Mouse (Mus musculus) neural tube, embryonic 14.5 days (tissue): ENCODE data around the gene 9030624G23Rik. TPM values are rescaled to one million over a fixed set of nuclear protein-coding genes. Genes with fewer than 3 reads are reported as not detected.
"Not testable (repeated sequence)": the region's sequence is repeated elsewhere in the genome, so short reads cannot be mapped to it uniquely, and the experiment has no call there.

Experiments used
- ATAC-seq: fragments of 200-750 bp; cut with Nextera tagmentation; 2 replicates; pipeline ENCODE4 v1.8.0; 2017; ENCODE audit warnings: low read depth, mild to moderate bottlenecking, moderate TSS enrichment, moderate library complexity
- H3K27ac ChIP-seq: fragments of 300-500 bp; sonication (generic); 2 replicates; pipeline ENCODE4 v1.5.1; 2014; ENCODE audit warnings: low read depth, mild to moderate bottlenecking, control low read depth, low read length, moderate library complexity, mixed read lengths
- H3K27me3 ChIP-seq: fragments of 300-500 bp; sonication (generic); 2 replicates; pipeline ENCODE4 v1.6.1; 2014; ENCODE audit warnings: low read length; ENCODE audit not compliant: control insufficient read depth, insufficient read depth
- H3K36me3 ChIP-seq: fragments of 300-500 bp; sonication (generic); 2 replicates; pipeline ENCODE4 v1.6.1; 2014; ENCODE audit warnings: low read length, mixed read lengths; ENCODE audit not compliant: control insufficient read depth, insufficient read depth
- H3K4me1 ChIP-seq: fragments of 300-500 bp; sonication (generic); 2 replicates; pipeline ENCODE4 v1.6.1; 2014; ENCODE audit warnings: low read length; ENCODE audit not compliant: control insufficient read depth, insufficient read depth
- H3K4me2 ChIP-seq: fragments of 300-500 bp; sonication (generic); 2 replicates; pipeline ENCODE4 v1.6.1; 2014; ENCODE audit warnings: mild to moderate bottlenecking, low read depth, low read length, control low read depth
- H3K4me3 ChIP-seq: fragments of 300-500 bp; sonication (generic); 2 replicates; pipeline ENCODE4 v1.5.1; 2014; ENCODE audit warnings: low read depth, low read length, control low read depth, mixed read lengths
- H3K9ac ChIP-seq: fragments of 300-500 bp; sonication (generic); replicated peaks from 2 replicates; pipeline ENCODE4 v1.6.1; 2014; ENCODE audit warnings: low read depth, mild to moderate bottlenecking, control low read depth, low read length, mixed read lengths
- H3K9me3 ChIP-seq: fragments of 300-500 bp; sonication (generic); 2 replicates; pipeline ENCODE4 v1.6.1; 2016; ENCODE audit warnings: low read length; ENCODE audit not compliant: control insufficient read depth
- WGBS: fragments of 180-500 bp; shearing (Covaris S2); extraction: QIAGEN DNeasy Blood & Tissue Kit; methylation state at CpG from one replicate; pipeline ENCODE4 v1.1.7; 2014; 5-methylcytosine and 5-hydroxymethylcytosine counted together
- polyA plus RNA-seq: library from polyadenylated mRNA; unstranded; fragments of >200 nt; fragmentation: Nextera tagmentation; extraction: Ambion mirVana; gene quantifications from 2 replicates; pipeline ENCODE4 v1.2.1, GENCODE M21; 2014

The 9030624G23Rik gene
- polyA plus RNA-seq = 3.0 and 4.0 TPM in 2 replicates

- not testable (repeated sequence) for H3K4me1 ChIP-seq, H3K9me3 ChIP-seq, H3K27me3 ChIP-seq, H3K36me3 ChIP-seq, ATAC-seq, H3K9ac ChIP-seq, H3K27ac ChIP-seq
- peak within 1 kb of the TSS; percentile 29 for H3K4me3 ChIP-seq
- H3K4me2 ChIP-seq = peak within 1 kb of the TSS; percentile 18; the same call in 1 of the 2 replicates
- WGBS = under 1% methylated on average over 27 of the region's 39 CpGs
Measured at GRCm38 (mm10) chr12:24097108-24097520, at the start of gene 9030624G23Rik. Gene 9030624G23Rik, minus strand, starts transcription at chr12:24097246.

DNA sequence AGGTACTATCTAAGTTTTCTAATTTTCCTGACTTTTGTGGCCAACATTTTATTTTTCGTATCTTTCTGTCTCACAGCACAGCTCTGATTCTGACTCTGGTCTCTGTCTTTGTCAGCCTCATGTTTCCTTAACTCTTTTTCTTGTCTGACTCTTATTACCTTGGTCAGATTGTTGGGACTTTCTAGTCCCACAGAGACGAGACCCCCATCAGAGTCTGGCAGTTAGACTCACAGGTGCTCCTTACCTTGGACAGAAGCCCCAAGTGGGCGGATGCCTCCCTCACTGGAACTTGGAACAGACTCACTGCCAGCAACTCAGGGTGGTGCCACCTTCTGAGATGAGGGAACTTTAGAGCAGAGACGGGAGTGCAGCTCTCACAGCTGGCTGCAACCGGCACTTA is 13.9 kb downstream of the 9030624G23Rik start:
- not testable (repeated sequence) for H3K9me3 ChIP-seq, H3K27me3 ChIP-seq, H3K4me3 ChIP-seq, H3K9ac ChIP-seq, H3K4me2 ChIP-seq, H3K27ac ChIP-seq, H3K36me3 ChIP-seq, ATAC-seq, H3K4me1 ChIP-seq
- WGBS = 98% methylated on average over 2 of the region's 5 CpGs
